Mouse (Mus musculus): ENCODE measurements around the gene Opcml.

DNA sequence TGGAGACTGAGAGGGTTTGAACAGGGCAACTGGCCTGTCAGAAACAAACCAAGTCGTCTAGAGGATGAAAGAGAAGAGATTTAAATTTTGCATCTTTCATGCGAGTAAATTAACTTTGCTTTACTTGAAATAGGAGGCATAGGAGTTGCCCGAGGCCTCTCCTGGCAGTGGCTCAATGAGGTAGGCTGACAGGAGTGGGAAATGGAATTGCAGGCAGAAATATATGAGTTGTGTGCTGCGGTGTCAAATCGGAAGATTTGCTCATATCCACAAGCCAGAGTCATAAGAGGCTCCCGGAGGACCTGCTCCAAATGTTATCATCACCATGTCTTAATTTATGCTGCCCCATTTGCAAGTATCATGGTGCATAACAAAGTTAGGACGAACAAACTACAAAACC, 391.3 kb downstream of the Opcml start:
- TF ChIP-seq TAL1 (IDR thresholded peaks at IDR 0.05; ENCODE audit: low read length) = no peak
- no peak for TF ChIP-seq GATA1 (IDR thresholded peaks at IDR 0.05; ENCODE audit: low read length)

All from erythroblast, embryonic 14.5 days (primary cell).